Mouse (Mus musculus): ENCODE results near the gene Tdp2. TPM values are rescaled to one million over a fixed set of nuclear protein-coding genes. Genes with fewer than 3 reads are reported as not detected.

Tdp2 gene
- total and polyA plus RNA-seq, 3 experiments = 8.0 to 13.1 (median 12.0) TPM

DNA sequence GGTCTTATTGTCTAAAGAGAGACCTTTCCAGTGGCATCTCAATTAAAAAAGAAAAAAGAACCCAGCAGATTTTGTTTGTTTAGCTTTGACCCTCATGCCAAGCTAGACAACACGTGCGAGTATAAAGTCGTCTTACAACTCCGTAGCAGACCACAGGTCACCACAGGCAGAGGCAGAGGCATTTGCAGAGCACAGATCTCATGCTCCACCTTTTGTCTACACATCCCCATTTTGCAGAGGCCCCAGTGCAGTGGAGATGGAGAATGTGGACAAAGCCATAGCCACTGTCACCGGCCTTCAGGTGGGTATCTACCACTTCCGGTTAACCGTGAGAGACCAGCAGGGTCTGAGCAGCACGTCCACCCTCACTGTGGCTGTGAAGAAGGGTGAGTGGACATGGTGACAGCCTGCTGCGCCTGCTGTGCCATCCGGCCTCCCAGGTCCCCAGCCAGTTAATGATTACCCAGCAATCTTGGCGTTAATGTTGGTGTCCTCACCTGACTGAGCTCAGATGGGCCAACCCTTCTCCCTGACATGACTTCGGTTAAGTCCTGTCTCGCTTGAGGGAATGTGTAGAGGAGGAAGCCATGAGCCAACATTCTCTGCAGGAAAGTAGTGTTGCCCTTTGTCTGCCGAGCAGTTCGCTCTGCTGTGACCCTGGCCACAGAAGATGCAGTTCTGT lies 48.0 kb downstream of the Tdp2 start:
- DNase-seq = no peak
- Histone ChIP-seq H3K27ac (no peak overlapping the region), H3K27me3 (ENCODE audit: control insufficient read depth, insufficient read depth, low read length) (no peaks in the 10 kb centered on the region), H3K4me1 (ENCODE audit: control insufficient read depth, insufficient read depth, low read length) (no peaks in the 10 kb centered on the region), H3K4me3 (no peak overlapping the region), H3K79me2 (replicated peaks; ENCODE audit: control insufficient read depth, insufficient read depth, low read length) (no peaks in the 10 kb centered on the region), H3K9ac (ENCODE audit: low read depth, low read length) (no peak overlapping the region), H3K36me3 (ENCODE audit: control insufficient read depth, insufficient read depth, low read length) (no peaks in the 10 kb centered on the region)
- WGBS = 86% methylated on average over 15 of the region's 15 CpGs
- intact Hi-C loops (cut with DNase I) = loop anchor here (5.0 kb wide), 1 partner anchor 43 kb away; no protein-coding TSS in a partner anchor
- TF ChIP-seq CTCF (IDR thresholded peaks at IDR 0.05) (no peak), EP300 (IDR thresholded peaks at IDR 0.05; ENCODE audit: insufficient read depth, low read depth, low read length) (no peak), POLR2A (IDR thresholded peaks at IDR 0.05; ENCODE audit: insufficient read depth, low read depth, low read length) (no peak)

- Histone ChIP-seq H3K4me3 (no peak overlapping the region), H3K9ac (ENCODE audit: low read depth, low read length) (no peak overlapping the region), H3K27ac (no peak overlapping the region), H3K27me3 (ENCODE audit: control insufficient read depth, insufficient read depth, low read length) (no peaks in the 10 kb centered on the region), H3K36me3 (ENCODE audit: control insufficient read depth, insufficient read depth, low read length) (no peaks in the 10 kb centered on the region), H3K79me2 (replicated peaks; ENCODE audit: control insufficient read depth, insufficient read depth, low read length) (no peaks in the 10 kb centered on the region), H3K4me1 (ENCODE audit: control insufficient read depth, insufficient read depth, low read length) (no peaks in the 10 kb centered on the region)
- DNase-seq = no peak
- no peak for TF ChIP-seq EP300 (IDR thresholded peaks at IDR 0.05; ENCODE audit: insufficient read depth, low read depth, low read length)
- no peak for TF ChIP-seq CTCF (IDR thresholded peaks at IDR 0.05)
- no peak for TF ChIP-seq POLR2A (IDR thresholded peaks at IDR 0.05; ENCODE audit: insufficient read depth, low read depth, low read length)
- WGBS = 66% methylated on average over 6 of the region's 6 CpGs
- intact Hi-C loops (cut with DNase I) = loop anchor here (5.0 kb wide), 1 partner anchor 42 kb away; no protein-coding TSS in a partner anchor
These were observed 48.7 kb downstream of the Tdp2 start for GRCm38 (mm10) chr13:24880208-24880607.

GRCm38 (mm10) chr13:24880704-24881103 lies 49.2 kb downstream of the Tdp2 start:
- no peak overlapping the region for H3K4me3 ChIP-seq
- no peak overlapping the region for H3K9ac ChIP-seq (ENCODE audit: low read depth, low read length)
- H3K4me1 ChIP-seq (ENCODE audit: control insufficient read depth, insufficient read depth, low read length) = no peaks in the 10 kb centered on the region
- H3K27me3 ChIP-seq (ENCODE audit: control insufficient read depth, insufficient read depth, low read length) = no peaks in the 10 kb centered on the region
- DNase-seq = no peak
- 79% methylated on average over 5 of the region's 5 CpGs for WGBS
- no peaks in the 10 kb centered on the region for H3K36me3 ChIP-seq (ENCODE audit: control insufficient read depth, insufficient read depth, low read length)
- intact Hi-C loops (cut with DNase I) = loop anchor here (5.0 kb wide), 1 partner anchor 42 kb away; no protein-coding TSS in a partner anchor
- no peaks in the 10 kb centered on the region for H3K79me2 ChIP-seq (replicated peaks; ENCODE audit: control insufficient read depth, insufficient read depth, low read length)
- H3K27ac ChIP-seq = no peak overlapping the region
- TF ChIP-seq POLR2A (IDR thresholded peaks at IDR 0.05; ENCODE audit: insufficient read depth, low read depth, low read length) = no peak
- no peak for TF ChIP-seq CTCF (IDR thresholded peaks at IDR 0.05)
- TF ChIP-seq EP300 (IDR thresholded peaks at IDR 0.05; ENCODE audit: insufficient read depth, low read depth, low read length) = no peak

DNA sequence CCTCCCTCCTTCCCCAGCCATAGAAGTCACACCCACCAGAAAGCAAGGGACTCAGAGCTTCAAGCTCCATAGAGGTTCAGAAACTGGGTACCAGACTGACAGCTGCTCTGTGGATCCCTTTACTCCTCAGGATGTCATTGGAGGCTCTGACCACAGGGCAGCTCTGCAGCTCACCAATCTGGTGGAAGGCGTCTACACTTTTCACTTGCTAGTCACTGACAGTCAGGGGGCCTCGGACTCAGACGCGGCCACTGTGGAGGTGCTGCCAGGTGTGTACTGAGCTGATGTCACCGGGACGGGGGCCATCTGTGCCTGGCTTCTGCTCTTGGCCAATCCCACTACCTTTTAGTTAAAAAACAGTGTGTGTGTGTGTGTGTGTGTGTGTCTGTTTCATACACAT lies 50.9 kb downstream of the Tdp2 start:
- peak; percentile 46 for TF ChIP-seq CTCF (IDR thresholded peaks at IDR 0.05)
- no peak for TF ChIP-seq EP300 (IDR thresholded peaks at IDR 0.05; ENCODE audit: insufficient read depth, low read depth, low read length)
- intact Hi-C loops (cut with DNase I) = loop anchor here (5.0 kb wide), 1 partner anchor 40 kb away; no protein-coding TSS in a partner anchor
- 89% methylated on average over 6 of the region's 6 CpGs for WGBS
- peak in 1 of 2 experiments; percentile 10 for DNase-seq
- no peaks in the 10 kb centered on the region for H3K4me1 ChIP-seq (ENCODE audit: control insufficient read depth, insufficient read depth, low read length)
- no peak overlapping the region for H3K27ac ChIP-seq
- no peaks in the 10 kb centered on the region for H3K36me3 ChIP-seq (ENCODE audit: control insufficient read depth, insufficient read depth, low read length)
- H3K9ac ChIP-seq (ENCODE audit: low read depth, low read length) = no peak overlapping the region
- no peak overlapping the region for H3K4me3 ChIP-seq
- H3K79me2 ChIP-seq (replicated peaks; ENCODE audit: control insufficient read depth, insufficient read depth, low read length) = no peaks in the 10 kb centered on the region
- H3K27me3 ChIP-seq (ENCODE audit: control insufficient read depth, insufficient read depth, low read length) = no peaks in the 10 kb centered on the region

DNA sequence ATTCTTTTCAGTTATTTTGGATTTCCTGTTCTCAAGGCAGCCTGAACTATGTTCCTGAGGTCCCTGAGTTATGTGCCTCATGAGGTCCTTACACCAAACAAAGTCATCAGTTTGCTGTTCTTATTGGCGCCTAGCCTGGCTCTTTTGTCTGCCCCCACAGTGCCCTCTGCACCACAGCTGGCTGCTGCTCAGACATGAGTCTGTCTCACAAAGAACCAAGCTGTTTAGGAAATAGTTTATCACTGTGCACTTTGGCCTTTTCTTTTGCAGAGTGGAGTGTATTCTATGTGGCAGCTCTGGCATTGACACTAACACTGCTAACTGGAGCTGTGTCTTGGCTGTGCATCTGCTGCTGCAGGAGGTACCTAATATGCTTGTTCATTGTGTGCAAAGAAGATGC lies 58.1 kb downstream of the Tdp2 start:
- 47% methylated on average over 1 of the region's 1 CpGs for WGBS
- Histone ChIP-seq H3K27me3 (ENCODE audit: control insufficient read depth, insufficient read depth, low read length) (no peaks in the 10 kb centered on the region), H3K27ac (no peak overlapping the region), H3K4me1 (ENCODE audit: control insufficient read depth, insufficient read depth, low read length) (no peaks in the 10 kb centered on the region), H3K9ac (ENCODE audit: low read depth, low read length) (no peak overlapping the region), H3K4me3 (no peak overlapping the region), H3K36me3 (ENCODE audit: control insufficient read depth, insufficient read depth, low read length) (no peaks in the 10 kb centered on the region), H3K79me2 (replicated peaks; ENCODE audit: control insufficient read depth, insufficient read depth, low read length) (no peaks in the 10 kb centered on the region)
- no peak for DNase-seq
- intact Hi-C loops (cut with DNase I) = no loop called here
- TF ChIP-seq CTCF (IDR thresholded peaks at IDR 0.05) (no peak), POLR2A (IDR thresholded peaks at IDR 0.05; ENCODE audit: insufficient read depth, low read depth, low read length) (no peak), EP300 (IDR thresholded peaks at IDR 0.05; ENCODE audit: insufficient read depth, low read depth, low read length) (no peak)

Other genes with a start within 250 kb of the Tdp2 start
- gene Ripor2, start 249.5 kb upstream of the Tdp2 start, total RNA-seq (2021) = 1 to 10 TPM; 7.4 to 8.2 TPM
- 4.7 and 5.5 TPM in 2 replicates for gene Ripor2, start 249.5 kb upstream of the Tdp2 start, polyA plus RNA-seq (2012; rRNA removed)
- not detected for gene Armh2, start 90.4 kb upstream of the Tdp2 start, total RNA-seq (2021)
- gene Armh2, start 90.4 kb upstream of the Tdp2 start, polyA plus RNA-seq (2012; rRNA removed) = not detected in 2 replicates
- 10 to 100 TPM; 45.9 to 72.3 TPM for gene Gmnn, start 69.8 kb upstream of the Tdp2 start, total RNA-seq (2021)
- gene Gmnn, start 69.8 kb upstream of the Tdp2 start, polyA plus RNA-seq (2012; rRNA removed) = 12.9 and 18.4 TPM in 2 replicates
- gene BC005537, start 30.0 kb upstream of the Tdp2 start, total RNA-seq (2021) = 100 to 1,000 TPM; 111 to 126 TPM
- gene BC005537, start 30.0 kb upstream of the Tdp2 start, polyA plus RNA-seq (2012; rRNA removed) = 30.7 and 50.1 TPM in 2 replicates
- 100 to 1,000 TPM; 383 to 456 TPM for gene Acot13, start 139 bp upstream of the Tdp2 start, total RNA-seq (2021)
- 365 and 457 TPM in 2 replicates for gene Acot13, start 139 bp upstream of the Tdp2 start, polyA plus RNA-seq (2012; rRNA removed)
- gene D130043K22Rik, start 13.5 kb downstream of the Tdp2 start, total RNA-seq (2021) = under 1 TPM in 1 of 2 experiments, not detected in 1; 0.05 TPM
- gene D130043K22Rik, start 13.5 kb downstream of the Tdp2 start, polyA plus RNA-seq (2012; rRNA removed) = 0.04 TPM in 1 of 2 replicates, not detected in the other
- 10 to 100 TPM; 26.7 to 28.7 TPM for gene Aldh5a1, start 106.0 kb downstream of the Tdp2 start, total RNA-seq (2021)
- 9.6 and 16.2 TPM in 2 replicates for gene Aldh5a1, start 106.0 kb downstream of the Tdp2 start, polyA plus RNA-seq (2012; rRNA removed)
- 1 to 10 TPM; 2.1 to 2.7 TPM for gene Gpld1, start 111.5 kb downstream of the Tdp2 start, total RNA-seq (2021)
- 0.98 and 1.6 TPM in 2 replicates for gene Gpld1, start 111.5 kb downstream of the Tdp2 start, polyA plus RNA-seq (2012; rRNA removed)
- 10 to 100 TPM; 46.8 to 49.3 TPM for gene Mrs2, start 188.7 kb downstream of the Tdp2 start, total RNA-seq (2021)
- 24.1 and 57.1 TPM in 2 replicates for gene Mrs2, start 188.7 kb downstream of the Tdp2 start, polyA plus RNA-seq (2012; rRNA removed)
- gene Dcdc2a, start 224.3 kb downstream of the Tdp2 start, total RNA-seq (2021) = not detected
- 0.12 TPM in 1 of 2 replicates, not detected in the other for gene Dcdc2a, start 224.3 kb downstream of the Tdp2 start, polyA plus RNA-seq (2012; rRNA removed)